In the genomic region with DNA sequence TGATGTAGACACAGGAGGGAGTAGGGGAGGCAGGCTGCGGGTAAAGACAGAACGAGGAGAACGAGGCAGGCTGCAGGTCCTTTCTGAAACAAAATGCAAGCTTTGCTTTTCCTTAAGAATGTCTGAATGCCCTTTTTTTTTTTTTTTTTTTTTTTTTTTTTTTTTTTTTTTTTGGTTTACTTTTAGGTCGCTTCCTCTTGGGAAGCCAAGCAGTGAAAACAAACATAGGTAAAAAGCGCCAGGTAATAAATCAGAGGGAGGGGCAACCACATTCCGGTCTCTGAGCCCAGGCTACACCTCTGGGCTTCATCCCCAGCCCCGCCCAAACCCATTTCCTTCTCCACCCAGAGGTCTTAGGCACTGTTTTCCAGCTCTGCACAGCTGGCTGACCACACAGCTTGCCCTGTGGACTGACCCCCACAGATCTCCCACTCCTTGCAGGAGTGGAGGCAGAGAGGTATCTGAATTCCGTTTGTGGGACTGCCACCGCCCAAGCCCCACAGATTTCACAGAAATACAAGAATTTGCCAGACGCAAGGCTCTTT, we compare ENCODE assay signal across 10 mouse cellular contexts. TPM values are rescaled to one million over a fixed set of nuclear protein-coding genes. Genes with fewer than 3 reads are reported as not detected.
DNase-seq lines count a peak whose midpoint lies in the region; ATAC-seq and TF ChIP-seq lines count a peak whose summit lies in the region.
"Had no signal": no experiment of that assay in that cellular context is flagged by ENCODE, and none has a peak within 500 bp of the region (broad histone marks: within the 10 kb centered on the region; RNA-seq: fewer than 3 reads in every experiment).

No protein-coding gene starts in this region.

- 60% methylated on average over 10 of the region's 10 CpGs for WGBS in hindbrain, embryonic 12.5 days
- WGBS in hindbrain, embryonic 14.5 days = 74% methylated on average over 10 of the region's 10 CpGs
- WGBS in kidney, embryonic 14.5 days = 15% methylated on average over 10 of the region's 10 CpGs
- WGBS in liver, postnatal 0 days (ENCODE audit: insufficient replicate concordance) = 38% methylated on average over 10 of the region's 10 CpGs

- H3K9me3 ChIP-seq in hindbrain, embryonic 12.5 days (replicated peaks) = no peaks in the 10 kb centered on the region
- H3K9me3 ChIP-seq in hindbrain, embryonic 14.5 days (ENCODE audit: control insufficient read depth, low read length) = no peaks in the 10 kb centered on the region
- no peaks in the 10 kb centered on the region for H3K9me3 ChIP-seq in kidney, embryonic 14.5 days (ENCODE audit: control insufficient read depth, low read length)
- H3K9me3 ChIP-seq in liver, postnatal 0 days (ENCODE audit: low read length) = no peaks in the 10 kb centered on the region

- no peak overlapping the region; the same call in 1 of the 2 replicates for H3K9ac ChIP-seq in hindbrain, embryonic 12.5 days
- H3K9ac ChIP-seq in hindbrain, embryonic 14.5 days = no peak overlapping the region
- no peak overlapping the region for H3K9ac ChIP-seq in kidney, embryonic 14.5 days (ENCODE audit: low read depth, low read length)
- no peak overlapping the region for H3K9ac ChIP-seq in liver, postnatal 0 days (replicated peaks)

- H3K27ac ChIP-seq in hindbrain, embryonic 12.5 days = no peak overlapping the region
- H3K27ac ChIP-seq in hindbrain, embryonic 14.5 days = no peak overlapping the region
- no peak overlapping the region for H3K27ac ChIP-seq in kidney, embryonic 14.5 days (ENCODE audit: low read depth, low read length)
- H3K27ac ChIP-seq in liver, postnatal 0 days (ENCODE audit: low read depth) = no peak overlapping the region

- TF ChIP-seq EP300 in liver, postnatal 0 days (IDR thresholded peaks at IDR 0.05; ENCODE audit: low read depth) = no peak

- H3K4me2 ChIP-seq in hindbrain, embryonic 12.5 days (replicated peaks) = peak overlapping the region; percentile 39; the same call in 1 of the 2 replicates
- no peak overlapping the region for H3K4me2 ChIP-seq in hindbrain, embryonic 14.5 days (replicated peaks)
- peak overlapping the region; percentile 44 for H3K4me2 ChIP-seq in kidney, embryonic 14.5 days (replicated peaks; ENCODE audit: low read depth, low read length)
- H3K4me2 ChIP-seq in liver, postnatal 0 days (ENCODE audit: low read depth, low read length) = peak overlapping the region; percentile 64

- H3K4me1 ChIP-seq in hindbrain, embryonic 12.5 days = peaks cover 19% of the 10 kb centered on the region
- H3K4me1 ChIP-seq in hindbrain, embryonic 14.5 days (replicated peaks; ENCODE audit: control insufficient read depth, insufficient read depth, low read length) = peaks cover 6% of the 10 kb centered on the region; the same call in 1 of the 2 replicates
- no peaks in the 10 kb centered on the region; the same call in none of the 2 replicates for H3K4me1 ChIP-seq in kidney, embryonic 14.5 days (ENCODE audit: control insufficient read depth, insufficient read depth, low read length)
- 0 out of 2 replicates have a peak, but pooled peaks cover 2% of the 10 kb centered on the region for H3K4me1 ChIP-seq in liver, postnatal 0 days (ENCODE audit: insufficient read depth)

- no peak overlapping the region for H3K4me3 ChIP-seq in hindbrain, embryonic 12.5 days
- no peak overlapping the region for H3K4me3 ChIP-seq in hindbrain, embryonic 14.5 days (replicated peaks; ENCODE audit: low read length)
- peak overlapping the region; percentile 24 for H3K4me3 ChIP-seq in kidney, embryonic 14.5 days (ENCODE audit: low read length)
- H3K4me3 ChIP-seq in liver, postnatal 0 days (ENCODE audit: low read depth, low read length) = 0 out of 2 replicates have a peak overlapping the region, but pooled peaks have one; percentile 26
- H3K4me3 ChIP-seq: myocyte had no signal

- H3K27me3 ChIP-seq in hindbrain, embryonic 12.5 days = no peaks in the 10 kb centered on the region
- H3K27me3 ChIP-seq in hindbrain, embryonic 14.5 days (ENCODE audit: control insufficient read depth, insufficient read depth, low read length) = no peaks in the 10 kb centered on the region
- H3K27me3 ChIP-seq in kidney, embryonic 14.5 days (ENCODE audit: control insufficient read depth, insufficient read depth, low read length) = no peaks in the 10 kb centered on the region
- H3K27me3 ChIP-seq in liver, postnatal 0 days (ENCODE audit: insufficient read depth, low read length) = no peaks in the 10 kb centered on the region

- no peak for TF ChIP-seq CTCF in liver, postnatal 0 days (IDR thresholded peaks at IDR 0.05; ENCODE audit: low read depth)

- ATAC-seq in hindbrain, embryonic 12.5 days (ENCODE audit: low FRiP score) = no peak
- no peak for ATAC-seq in hindbrain, embryonic 14.5 days (ENCODE audit: low FRiP score)
- ATAC-seq in common myeloid progenitor, adult 5-6 weeks (replicated peaks; ENCODE audit: low read depth, poor library complexity, severe bottlenecking) = 0 out of 2 replicates have a peak, but pooled peaks have one; percentile 18
- ATAC-seq in kidney, embryonic 14.5 days (ENCODE audit: low FRiP score, low TSS enrichment) = peak; percentile 75
- no peak for ATAC-seq in liver, postnatal 0 days

- H3K36me3 ChIP-seq in hindbrain, embryonic 12.5 days = peaks cover 48% of the 10 kb centered on the region
- H3K36me3 ChIP-seq in hindbrain, embryonic 14.5 days (replicated peaks; ENCODE audit: control insufficient read depth, insufficient read depth) = peaks cover 51% of the 10 kb centered on the region
- no peaks in the 10 kb centered on the region for H3K36me3 ChIP-seq in kidney, embryonic 14.5 days (ENCODE audit: control insufficient read depth, insufficient read depth, low read length)
- H3K36me3 ChIP-seq in liver, postnatal 0 days (replicated peaks; ENCODE audit: insufficient read depth, low read length) = peaks cover 7% of the 10 kb centered on the region; the same call in 1 of the 2 replicates

- no peak for DNase-seq in hindbrain, embryonic 14.5 days (ENCODE audit: low spot score)
- DNase-seq in liver, postnatal 0 days = no peak
- DNase-seq in right cerebral cortex, adult 2 months (ENCODE audit: low spot score in 2 of 2) = no peak
- no peak for DNase-seq in Muller cell, postnatal 12 days (ENCODE audit: inconsistent ontology term)
- DNase-seq in adrenal gland, adult (ENCODE audit: inconsistent age in 2 of 2, low spot score in 1 of 2) = no peak

RNA-seq across cellular contexts. Expression of a gene that starts 15.8 kb away (rescaled TPM):
- 1.4 and 2.4 TPM in 2 replicates for polyA plus RNA-seq in hindbrain, embryonic 12.5 days (2016; fragmentation: Nextera tagmentation; extraction: Ambion mirVana)
- polyA plus RNA-seq in hindbrain, embryonic 14.5 days (2014; fragmentation: Nextera tagmentation; extraction: Ambion mirVana) = 0.74 and 2.7 TPM in 2 replicates
- total RNA-seq in common myeloid progenitor, adult 5-6 weeks (2017) = 0.87 TPM in 1 of 2 replicates, not detected in the other
- 0.44 and 1.1 TPM in 2 replicates for polyA plus RNA-seq in kidney, embryonic 14.5 days (2014; fragmentation: Nextera tagmentation; extraction: Ambion mirVana)
- polyA plus RNA-seq in liver, postnatal 0 days (2015; fragmentation: Nextera tagmentation; extraction: Ambion mirVana) = 0.14 and 0.21 TPM in 2 replicates
- total RNA-seq: layer of hippocampus, postnatal 25 days had no signal

RNA-seq across cellular contexts. Expression of a gene that starts 34.1 kb away (rescaled TPM):
- polyA plus RNA-seq in hindbrain, embryonic 12.5 days (2016; fragmentation: Nextera tagmentation; extraction: Ambion mirVana) = 8.0 and 8.1 TPM in 2 replicates
- 1.7 and 1.9 TPM in 2 replicates for polyA plus RNA-seq in hindbrain, embryonic 14.5 days (2014; fragmentation: Nextera tagmentation; extraction: Ambion mirVana)
- total RNA-seq in common myeloid progenitor, adult 5-6 weeks (2017) = 16.3 and 45.1 TPM in 2 replicates
- 19.9 and 22.1 TPM in 2 replicates for polyA plus RNA-seq in kidney, embryonic 14.5 days (2014; fragmentation: Nextera tagmentation; extraction: Ambion mirVana)
- 8.3 and 9.9 TPM in 2 replicates for polyA plus RNA-seq in liver, postnatal 0 days (2015; fragmentation: Nextera tagmentation; extraction: Ambion mirVana)

Comparison
In these comparisons a context has a peak if more than half of its experiments do, and no peak if none do; other contexts are left out.
1. ATAC-seq: peak in common myeloid progenitor, adult 5-6 weeks (single experiment) and kidney, embryonic 14.5 days (single experiment); none in hindbrain, embryonic 12.5 days (single experiment), hindbrain, embryonic 14.5 days (single experiment) and liver, postnatal 0 days (single experiment).
2. H3K4me3 ChIP-seq: peak in kidney, embryonic 14.5 days (single experiment) and liver, postnatal 0 days (single experiment); none in hindbrain, embryonic 12.5 days (single experiment) and hindbrain, embryonic 14.5 days (single experiment).